Mouse (Mus musculus): Measurements from ENCODE around the gene Ltk. TPM values are rescaled to one million over a fixed set of nuclear protein-coding genes. Genes with fewer than 3 reads are reported as not detected.

Gene Ltk
- not detected in 2 replicates for polyA plus RNA-seq (2012; ENCODE audit: insufficient read depth, insufficient read length, missing spikeins)

DNA sequence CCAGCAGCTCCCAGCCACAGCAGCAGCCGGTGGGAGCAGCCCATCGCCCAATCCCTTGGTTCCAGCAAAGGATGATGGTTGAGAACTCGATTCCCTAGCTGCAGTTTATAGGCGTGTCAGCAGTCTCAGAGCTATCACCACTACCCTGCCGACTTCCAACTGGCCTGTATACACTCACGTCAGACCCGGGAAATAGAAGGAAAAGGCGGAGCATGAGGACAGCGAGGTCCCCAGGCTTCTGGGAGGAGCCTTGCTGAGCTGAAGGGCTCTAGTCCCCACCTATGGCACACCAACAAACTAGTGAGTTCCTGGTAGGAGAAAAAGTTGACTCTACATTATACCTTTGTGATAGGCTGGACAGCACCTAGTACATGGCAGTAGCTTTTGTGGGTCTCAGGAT, at the start of gene Ltk:
TSS of gene Ltk (minus strand) at position 181 of the 400 bp plus-strand sequence.
- no peak within 1 kb of the TSS for H3K4me3 ChIP-seq (ENCODE audit: insufficient read depth, low read length)
- no peak for TF ChIP-seq POLR2A (IDR thresholded peaks at IDR 0.05; ENCODE audit: borderline replicate concordance, low read depth, low read length)
- no peak for TF ChIP-seq CTCF (IDR thresholded peaks at IDR 0.05; ENCODE audit: low read depth, low read length)
- peaks cover 3% of the 10 kb centered on the region; the same call in 1 of the 2 replicates for H3K4me1 ChIP-seq (ENCODE audit: control insufficient read depth, insufficient read depth, low read length)
- no peak within 1 kb of the TSS for H3K27ac ChIP-seq (ENCODE audit: insufficient read depth, low read depth, low read length)

DNA sequence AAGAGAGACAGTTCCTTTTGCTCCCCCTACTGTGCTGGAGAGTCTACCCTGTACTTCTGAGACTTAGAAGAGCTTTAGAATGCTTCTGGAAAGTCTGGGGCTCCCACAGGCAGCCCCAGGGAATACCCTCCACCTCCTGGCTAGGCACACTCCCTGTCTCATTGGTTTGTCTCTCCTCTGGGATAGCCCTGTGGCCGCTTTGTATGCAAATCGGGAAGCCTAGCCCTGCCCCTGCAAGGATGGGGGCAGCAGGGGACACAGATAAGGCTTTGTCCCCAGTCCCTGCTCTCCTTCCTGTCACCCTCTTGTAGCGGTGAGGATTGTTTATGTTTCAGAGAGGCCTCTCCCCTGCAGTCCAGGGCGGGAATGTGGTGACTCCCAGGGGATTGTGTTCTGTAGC, 48.6 kb upstream of the Ltk start:
- Histone ChIP-seq H3K4me1 (ENCODE audit: control insufficient read depth, insufficient read depth, low read length) (no peaks in the 10 kb centered on the region), H3K27ac (ENCODE audit: insufficient read depth, low read depth, low read length) (no peak overlapping the region), H3K4me3 (ENCODE audit: insufficient read depth, low read length) (no peak overlapping the region)
- TF ChIP-seq POLR2A (IDR thresholded peaks at IDR 0.05; ENCODE audit: borderline replicate concordance, low read depth, low read length): no peak
- TF ChIP-seq CTCF (IDR thresholded peaks at IDR 0.05; ENCODE audit: low read depth, low read length): no peak

DNA sequence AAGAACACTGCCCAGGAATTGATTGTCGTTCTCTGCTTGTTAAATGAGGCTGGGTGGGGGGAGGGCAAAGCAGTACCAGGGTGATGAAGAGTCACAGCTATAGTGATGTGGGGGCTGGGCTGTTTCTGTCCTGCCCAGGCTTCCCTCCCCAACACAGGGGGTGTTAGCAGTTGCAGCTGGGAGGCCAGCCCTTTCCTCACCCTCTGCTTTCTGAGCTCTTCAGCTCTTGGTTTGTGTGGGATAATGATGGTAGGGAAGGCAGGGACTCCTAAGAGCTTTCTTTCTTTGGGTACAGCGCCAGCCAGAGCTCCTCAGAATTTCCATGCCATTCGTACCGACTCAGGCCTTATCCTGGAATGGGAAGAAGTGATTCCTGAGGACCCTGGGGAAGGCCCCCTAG, 48.2 kb upstream of the Ltk start:
- no peaks in the 10 kb centered on the region for H3K4me1 ChIP-seq (ENCODE audit: control insufficient read depth, insufficient read depth, low read length)
- no peak overlapping the region for H3K27ac ChIP-seq (ENCODE audit: insufficient read depth, low read depth, low read length)
- H3K4me3 ChIP-seq (ENCODE audit: insufficient read depth, low read length): no peak overlapping the region
- TF ChIP-seq POLR2A (IDR thresholded peaks at IDR 0.05; ENCODE audit: borderline replicate concordance, low read depth, low read length) (no peak), CTCF (IDR thresholded peaks at IDR 0.05; ENCODE audit: low read depth, low read length) (no peak)

DNA sequence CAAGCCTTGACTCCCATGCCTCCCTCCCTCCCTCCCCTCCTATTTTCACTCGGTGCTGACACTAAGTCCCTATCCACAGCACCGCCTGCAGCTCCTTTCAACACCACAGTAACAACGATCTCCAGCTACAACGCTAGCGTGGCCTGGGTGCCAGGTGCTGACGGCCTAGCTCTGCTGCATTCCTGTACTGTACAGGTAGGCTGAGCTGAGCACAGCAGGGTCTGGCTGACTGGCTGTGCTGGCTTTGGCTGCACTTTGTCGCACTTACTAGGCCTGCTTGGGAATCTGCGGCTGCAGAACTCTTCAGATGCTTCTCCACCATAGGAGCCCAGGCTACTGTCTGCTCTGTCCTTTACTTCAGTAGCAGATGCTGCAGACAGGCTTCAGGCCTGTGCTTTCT, 45.3 kb upstream of the Ltk start:
- H3K4me3 ChIP-seq (ENCODE audit: insufficient read depth, low read length): no peak overlapping the region
- H3K27ac ChIP-seq (ENCODE audit: insufficient read depth, low read depth, low read length): no peak overlapping the region
- no peaks in the 10 kb centered on the region for H3K4me1 ChIP-seq (ENCODE audit: control insufficient read depth, insufficient read depth, low read length)
- no peak for TF ChIP-seq CTCF (IDR thresholded peaks at IDR 0.05; ENCODE audit: low read depth, low read length)
- TF ChIP-seq POLR2A (IDR thresholded peaks at IDR 0.05; ENCODE audit: borderline replicate concordance, low read depth, low read length): no peak

DNA sequence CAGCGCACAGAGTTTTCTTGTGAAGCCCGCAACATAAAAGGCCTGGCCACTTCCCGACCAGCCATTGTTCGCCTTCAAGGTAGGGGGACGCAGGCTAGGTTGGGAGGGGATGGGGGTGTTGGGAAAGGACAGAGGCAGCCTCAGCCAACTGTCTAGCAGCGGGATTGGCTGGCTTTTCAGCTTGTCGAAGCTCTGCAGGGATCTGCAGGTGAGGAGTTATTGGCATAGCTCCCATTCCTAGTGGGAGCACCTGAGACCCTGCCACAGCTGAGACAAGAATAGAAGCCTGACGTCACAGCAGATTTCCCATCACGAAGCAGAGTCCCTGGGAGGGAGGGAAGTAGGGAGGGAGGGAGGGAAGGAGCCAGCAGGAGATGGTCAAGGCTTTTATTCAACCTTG, 44.5 kb upstream of the Ltk start:
- Histone ChIP-seq H3K4me3 (ENCODE audit: insufficient read depth, low read length) (no peak overlapping the region), H3K27ac (ENCODE audit: insufficient read depth, low read depth, low read length) (no peak overlapping the region), H3K4me1 (ENCODE audit: control insufficient read depth, insufficient read depth, low read length) (0 out of 2 replicates have a peak, but pooled peaks cover 3% of the 10 kb centered on the region)
- TF ChIP-seq CTCF (IDR thresholded peaks at IDR 0.05; ENCODE audit: low read depth, low read length): no peak
- no peak for TF ChIP-seq POLR2A (IDR thresholded peaks at IDR 0.05; ENCODE audit: borderline replicate concordance, low read depth, low read length)

DNA sequence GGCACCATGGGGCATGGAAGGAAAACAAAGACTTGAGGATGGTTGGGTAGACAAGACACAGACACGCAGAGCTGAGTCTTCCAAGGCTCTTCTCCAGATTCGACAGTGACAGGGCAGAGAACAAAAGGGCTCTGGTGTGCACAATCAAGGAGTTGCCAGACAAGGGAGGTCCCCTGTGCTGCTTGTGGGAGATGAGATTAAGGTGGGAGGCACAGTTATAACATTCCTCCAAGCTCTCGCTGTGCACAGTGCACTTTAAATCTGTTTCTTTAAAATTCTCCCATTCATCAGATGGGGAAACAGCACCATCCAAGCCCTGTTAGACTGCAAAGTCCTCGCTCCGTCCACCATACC, 44.0 kb upstream of the Ltk start:
- Histone ChIP-seq H3K27ac (ENCODE audit: insufficient read depth, low read depth, low read length) (no peak overlapping the region), H3K4me1 (ENCODE audit: control insufficient read depth, insufficient read depth, low read length) (0 out of 2 replicates have a peak, but pooled peaks cover 3% of the 10 kb centered on the region), H3K4me3 (ENCODE audit: insufficient read depth, low read length) (no peak overlapping the region)
- TF ChIP-seq CTCF (IDR thresholded peaks at IDR 0.05; ENCODE audit: low read depth, low read length) (no peak), POLR2A (IDR thresholded peaks at IDR 0.05; ENCODE audit: borderline replicate concordance, low read depth, low read length) (no peak)

DNA sequence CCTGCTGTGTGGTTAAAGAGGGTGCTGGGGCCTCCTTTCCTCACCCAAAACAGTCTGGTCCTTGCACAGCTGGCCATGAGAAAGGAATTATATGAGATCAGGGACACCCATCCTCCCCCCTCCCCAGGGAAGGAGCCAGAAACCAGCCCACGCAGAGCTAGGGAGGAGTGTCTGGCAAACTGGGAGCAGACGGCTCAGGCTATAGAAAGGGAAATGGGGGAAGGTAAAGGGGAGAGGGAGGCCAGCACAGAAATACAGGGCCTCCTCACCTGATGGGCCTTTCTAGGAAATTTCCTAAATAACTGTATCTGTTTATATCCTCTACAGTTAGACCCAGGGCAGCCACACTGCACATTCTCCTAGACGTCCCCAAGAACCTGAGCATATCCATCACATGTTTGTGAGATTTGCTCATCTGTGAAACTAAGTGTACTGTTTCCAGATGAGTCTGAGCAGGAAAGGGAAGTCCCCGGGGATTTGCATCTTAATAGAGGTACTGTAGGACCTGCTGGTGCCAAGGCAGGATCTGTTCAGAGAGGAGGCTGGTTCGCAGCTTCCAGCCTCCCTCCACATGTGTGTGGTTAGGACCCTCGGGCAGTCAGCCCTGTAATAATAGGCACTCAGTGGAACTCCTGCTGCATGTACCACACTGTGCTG, 43.5 kb upstream of the Ltk start:
- TF ChIP-seq POLR2A (IDR thresholded peaks at IDR 0.05; ENCODE audit: borderline replicate concordance, low read depth, low read length) (no peak), CTCF (IDR thresholded peaks at IDR 0.05; ENCODE audit: low read depth, low read length) (no peak)
- Histone ChIP-seq H3K27ac (ENCODE audit: insufficient read depth, low read depth, low read length) (no peak overlapping the region), H3K4me3 (ENCODE audit: insufficient read depth, low read length) (no peak overlapping the region), H3K4me1 (ENCODE audit: control insufficient read depth, insufficient read depth, low read length) (0 out of 2 replicates have a peak, but pooled peaks cover 3% of the 10 kb centered on the region)

DNA sequence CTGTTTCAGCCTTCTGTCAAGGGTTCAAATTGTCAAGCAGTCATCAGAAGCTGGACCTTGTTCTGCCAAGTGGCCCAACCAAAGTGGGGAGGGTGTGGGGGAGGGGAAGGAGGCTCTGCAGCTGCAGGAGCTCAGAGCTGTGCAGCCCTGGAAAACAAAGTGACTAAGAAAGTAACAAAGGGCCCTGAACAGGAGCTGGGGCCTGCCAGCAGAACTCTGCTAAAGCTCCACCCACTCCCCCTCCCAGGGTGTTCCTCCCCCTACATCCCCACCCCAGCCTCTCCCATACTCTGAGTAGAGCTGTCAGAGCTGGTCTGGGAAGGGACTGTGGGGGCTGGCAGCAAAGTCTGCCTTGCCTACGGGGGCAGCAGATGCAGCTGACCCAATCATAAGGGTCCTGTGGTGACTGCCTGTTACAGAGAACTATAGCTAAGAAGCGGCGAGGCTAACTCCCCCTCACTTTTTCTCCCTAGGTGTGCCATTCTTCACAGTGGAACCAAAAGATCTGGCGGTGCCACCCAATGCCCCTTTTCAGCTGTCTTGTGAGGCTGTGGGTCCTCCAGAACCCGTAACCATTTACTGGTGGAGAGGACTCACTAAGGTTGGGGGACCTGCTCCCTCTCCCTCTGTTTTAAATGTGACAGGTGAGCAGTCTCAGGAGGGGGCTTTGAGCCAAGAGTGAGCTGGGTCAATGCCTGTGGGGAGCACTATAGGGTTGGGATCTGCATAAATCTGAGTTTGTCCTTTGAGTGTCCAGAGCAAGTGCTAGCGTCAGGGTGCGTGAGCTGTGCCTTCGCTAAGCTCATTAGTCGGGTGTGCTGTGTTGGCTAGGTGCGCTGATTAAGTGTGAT, 42.8 kb upstream of the Ltk start:
- no peak overlapping the region for H3K27ac ChIP-seq (ENCODE audit: insufficient read depth, low read depth, low read length)
- TF ChIP-seq CTCF (IDR thresholded peaks at IDR 0.05; ENCODE audit: low read depth, low read length): no peak
- no peak for TF ChIP-seq POLR2A (IDR thresholded peaks at IDR 0.05; ENCODE audit: borderline replicate concordance, low read depth, low read length)
- H3K4me1 ChIP-seq (ENCODE audit: control insufficient read depth, insufficient read depth, low read length): 0 out of 2 replicates have a peak, but pooled peaks cover 3% of the 10 kb centered on the region
- H3K4me3 ChIP-seq (ENCODE audit: insufficient read depth, low read length): no peak overlapping the region

DNA sequence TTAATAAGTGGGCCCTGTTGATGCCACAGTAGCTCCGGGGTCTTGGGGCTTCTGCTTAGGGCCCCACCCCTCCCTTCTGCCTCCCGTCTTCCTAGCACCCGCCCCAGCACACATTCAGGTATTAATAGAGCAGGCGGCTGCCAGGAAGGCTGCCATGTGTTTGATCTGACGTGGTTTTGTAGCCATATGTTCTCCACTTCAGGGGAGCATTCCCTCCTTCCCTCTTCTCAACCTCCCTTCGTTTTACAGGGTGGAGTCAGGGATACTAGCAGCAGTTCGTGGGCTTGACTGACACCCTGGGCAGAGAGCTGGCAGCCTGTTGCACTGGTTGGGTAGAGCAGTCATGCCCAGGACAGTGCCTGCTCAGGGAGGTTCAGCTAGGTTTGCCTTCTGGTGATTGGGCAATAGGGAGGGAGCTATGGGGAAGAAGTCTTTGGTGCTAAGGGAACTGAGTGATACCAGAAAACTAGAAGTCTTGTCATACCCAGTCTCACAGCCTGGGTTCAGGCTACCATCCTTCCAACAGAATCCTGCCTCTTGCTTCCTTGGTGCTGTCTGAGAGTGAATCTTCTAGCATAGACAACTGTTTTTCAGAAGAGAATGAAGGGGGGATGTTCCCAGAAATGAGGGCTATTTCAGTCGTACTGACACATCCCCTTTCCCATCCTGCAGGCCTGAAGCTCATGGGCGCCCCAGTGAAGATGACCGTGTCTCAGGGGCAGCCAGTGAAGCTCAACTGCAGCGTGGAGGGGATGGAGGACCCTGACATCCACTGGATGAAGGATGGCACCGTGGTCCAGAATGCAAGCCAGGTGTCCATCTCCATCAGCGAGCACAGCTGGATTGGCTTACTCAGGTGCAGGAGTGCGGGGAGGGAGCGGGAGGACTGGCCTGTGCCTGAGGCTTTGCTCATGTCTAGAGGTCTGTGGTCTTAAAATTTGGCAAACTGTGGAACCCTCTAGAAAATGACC, 40.9 kb upstream of the Ltk start:
- H3K4me1 ChIP-seq (ENCODE audit: control insufficient read depth, insufficient read depth, low read length): 0 out of 2 replicates have a peak, but pooled peaks cover 3% of the 10 kb centered on the region
- no peak for TF ChIP-seq POLR2A (IDR thresholded peaks at IDR 0.05; ENCODE audit: borderline replicate concordance, low read depth, low read length)
- TF ChIP-seq CTCF (IDR thresholded peaks at IDR 0.05; ENCODE audit: low read depth, low read length): no peak

More for the DNA sequence above, 40.9 kb upstream of the Ltk start:
- Histone ChIP-seq H3K4me3 (ENCODE audit: insufficient read depth, low read length) (no peak overlapping the region), H3K27ac (ENCODE audit: insufficient read depth, low read depth, low read length) (no peak overlapping the region)
